Mouse (Mus musculus): ENCODE data around the gene Itga11. TPM values are rescaled to one million over a fixed set of nuclear protein-coding genes. Genes with fewer than 3 reads are reported as not detected.
A peak's percentile ranks its signal among the peaks of the same experiment; 100 is the strongest.
"Not testable (repeated sequence)": the region's sequence is repeated elsewhere in the genome, so short reads cannot be mapped to it uniquely, and the experiment has no call there.

The Itga11 gene
- polyA plus RNA-seq, 1 experiment, result 0.47 TPM

DNA sequence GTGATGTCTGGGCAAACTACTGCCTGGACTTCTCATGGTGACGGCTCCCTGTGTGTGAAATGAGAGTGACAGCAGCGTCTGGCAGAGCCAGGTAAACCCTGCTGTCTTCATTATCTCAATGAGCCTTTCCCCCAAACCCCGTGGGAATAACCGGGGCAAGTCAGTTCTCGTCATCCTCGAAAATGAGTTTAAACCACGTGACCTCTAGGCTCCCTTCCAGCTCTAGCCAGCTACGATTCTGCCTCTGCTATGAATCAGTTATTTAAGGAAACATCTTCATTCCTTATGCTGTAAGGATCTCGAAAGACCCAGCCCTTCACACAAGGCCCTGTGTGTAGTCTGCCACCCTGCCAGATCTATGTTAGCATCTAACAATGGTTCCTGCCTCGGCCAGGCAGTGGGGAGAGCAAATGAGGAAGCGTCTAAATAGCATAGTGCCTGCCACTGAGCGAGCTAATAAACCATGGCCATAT lies 139.5 kb downstream of the Itga11 start:
- Histone ChIP-seq H3K27ac (ENCODE audit: control insufficient read depth, insufficient read depth, low read length) (peak overlapping the region; percentile 34; the same call in 1 of the 2 replicates), H3K27me3 (ENCODE audit: control insufficient read depth, insufficient read depth, low read length) (no peaks in the 10 kb centered on the region), H3K36me3 (ENCODE audit: control insufficient read depth, insufficient read depth, low read length) (no peaks in the 10 kb centered on the region), H3K4me1 (replicated peaks; ENCODE audit: control insufficient read depth, insufficient read depth, low read length) (peaks cover under 1% of the 10 kb centered on the region; the same call in 1 of the 2 replicates), H3K4me3 (ENCODE audit: control insufficient read depth, insufficient read depth, low read length) (no peak overlapping the region)
- TF ChIP-seq POLR2A (IDR thresholded peaks at IDR 0.05; ENCODE audit: control insufficient read depth, extremely low read depth, insufficient read depth, low read length, poor library complexity), result no peak
- no peak for TF ChIP-seq CTCF (IDR thresholded peaks at IDR 0.05; ENCODE audit: borderline replicate concordance, control insufficient read depth, extremely low read depth, insufficient read depth, low read length, poor library complexity)
- DNase-seq, result no peak
- 64% methylated on average over 12 of the region's 12 CpGs for WGBS

DNA sequence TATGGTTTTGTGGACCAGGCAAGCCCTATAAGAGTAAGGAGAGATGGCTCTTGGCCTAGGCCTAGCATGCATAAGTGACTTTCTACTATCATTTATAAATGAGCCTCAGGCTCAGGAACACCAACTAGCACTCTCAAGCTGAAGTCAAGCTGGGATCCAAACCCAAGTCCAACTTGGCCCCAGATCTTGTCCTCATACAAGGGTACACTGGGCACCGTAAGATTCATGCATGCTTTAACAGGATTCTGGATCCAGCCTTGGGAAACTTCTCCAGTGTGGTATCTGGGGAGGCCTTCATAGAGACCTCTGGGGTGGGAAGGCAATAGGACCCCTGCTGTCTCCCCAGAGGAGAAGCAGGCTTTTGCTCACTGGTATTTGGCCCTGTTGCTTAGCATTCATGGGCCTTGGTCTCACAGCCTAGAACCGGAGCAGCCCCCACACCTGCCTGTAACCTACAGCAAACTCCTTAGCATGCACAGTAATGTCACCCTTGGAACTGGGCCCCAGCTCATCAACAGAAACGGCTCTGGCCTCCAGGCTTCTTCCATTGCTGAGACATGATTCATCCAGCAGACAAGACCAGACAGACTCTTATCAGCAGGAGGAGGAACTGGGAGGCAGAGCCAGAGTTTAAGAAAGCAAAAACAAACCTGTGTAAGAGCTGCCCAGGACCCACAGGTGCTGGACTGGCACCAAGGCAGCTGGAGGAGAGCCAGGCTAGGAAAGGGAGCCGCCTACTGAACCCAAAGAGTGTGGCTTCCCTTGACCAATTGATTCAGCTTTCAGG lies 140.4 kb downstream of the Itga11 start:
- DNase-seq, result no peak
- no peak for TF ChIP-seq POLR2A (IDR thresholded peaks at IDR 0.05; ENCODE audit: control insufficient read depth, extremely low read depth, insufficient read depth, low read length, poor library complexity)
- TF ChIP-seq CTCF (IDR thresholded peaks at IDR 0.05; ENCODE audit: borderline replicate concordance, control insufficient read depth, extremely low read depth, insufficient read depth, low read length, poor library complexity), result no peak
- no peaks in the 10 kb centered on the region for H3K27me3 ChIP-seq (ENCODE audit: control insufficient read depth, insufficient read depth, low read length)
- 91% methylated on average over 4 of the region's 4 CpGs for WGBS
- no peak overlapping the region for H3K4me3 ChIP-seq (ENCODE audit: control insufficient read depth, insufficient read depth, low read length)
- no peaks in the 10 kb centered on the region for H3K36me3 ChIP-seq (ENCODE audit: control insufficient read depth, insufficient read depth, low read length)
- H3K27ac ChIP-seq (ENCODE audit: control insufficient read depth, insufficient read depth, low read length), result peak overlapping the region; percentile 34; the same call in 1 of the 2 replicates
- no peaks in the 10 kb centered on the region for H3K4me1 ChIP-seq (replicated peaks; ENCODE audit: control insufficient read depth, insufficient read depth, low read length)

DNA sequence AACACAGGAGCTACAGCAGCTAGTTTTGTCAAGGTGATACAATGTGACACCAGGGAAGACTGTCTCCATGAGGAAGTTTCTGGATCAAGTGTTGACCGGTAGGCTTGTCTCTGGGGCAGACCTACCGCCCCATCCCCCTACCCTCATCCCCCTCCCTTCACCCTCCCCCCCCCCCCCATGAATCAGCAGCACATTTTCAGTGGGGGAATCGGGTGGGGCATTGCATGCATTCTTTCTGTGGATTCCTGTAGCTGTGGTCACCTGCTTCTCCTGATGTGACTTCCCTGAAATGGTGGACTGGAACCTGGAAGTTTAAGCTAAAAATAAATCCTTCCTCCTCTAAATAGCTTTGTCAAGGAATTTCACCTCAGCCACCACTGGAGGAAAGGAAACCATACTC lies 141.9 kb downstream of the Itga11 start:
- WGBS, result 74% methylated on average over 3 of the region's 3 CpGs
- TF ChIP-seq CTCF (IDR thresholded peaks at IDR 0.05; ENCODE audit: borderline replicate concordance, control insufficient read depth, extremely low read depth, insufficient read depth, low read length, poor library complexity), result no peak
- H3K4me3 ChIP-seq (ENCODE audit: control insufficient read depth, insufficient read depth, low read length), result no peak overlapping the region
- DNase-seq, result no peak
- H3K27me3 ChIP-seq (ENCODE audit: control insufficient read depth, insufficient read depth, low read length), result no peaks in the 10 kb centered on the region
- no peaks in the 10 kb centered on the region for H3K4me1 ChIP-seq (replicated peaks; ENCODE audit: control insufficient read depth, insufficient read depth, low read length)
- no peak overlapping the region for H3K27ac ChIP-seq (ENCODE audit: control insufficient read depth, insufficient read depth, low read length)
- H3K36me3 ChIP-seq (ENCODE audit: control insufficient read depth, insufficient read depth, low read length), result no peaks in the 10 kb centered on the region

DNA sequence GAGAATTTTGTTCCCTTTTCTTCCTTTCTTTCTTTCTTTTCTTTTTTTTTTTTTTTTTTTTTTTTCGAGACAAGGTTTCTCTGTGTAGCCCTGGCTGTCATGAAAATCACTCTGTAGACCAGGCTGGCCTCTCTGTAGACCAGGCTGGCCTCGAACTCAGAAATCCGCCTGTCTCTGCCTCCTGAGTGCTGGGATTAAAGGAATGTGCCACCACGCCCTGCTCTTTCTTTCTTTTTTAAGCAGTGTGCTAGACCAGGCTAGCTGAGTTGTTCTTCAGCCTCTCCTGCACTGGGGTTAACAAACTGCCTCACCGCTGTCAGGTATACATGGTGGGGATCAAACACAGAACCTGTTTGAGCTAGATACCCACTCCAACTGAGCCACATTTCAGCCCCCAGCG lies 142.3 kb downstream of the Itga11 start:
- WGBS, result 87% methylated on average over 6 of the region's 6 CpGs
- H3K4me3 ChIP-seq (ENCODE audit: control insufficient read depth, insufficient read depth, low read length); H3K36me3 ChIP-seq (ENCODE audit: control insufficient read depth, insufficient read depth, low read length); H3K27ac ChIP-seq (ENCODE audit: control insufficient read depth, insufficient read depth, low read length); H3K4me1 ChIP-seq (replicated peaks; ENCODE audit: control insufficient read depth, insufficient read depth, low read length); DNase-seq; H3K27me3 ChIP-seq (ENCODE audit: control insufficient read depth, insufficient read depth, low read length): not testable (repeated sequence)

DNA sequence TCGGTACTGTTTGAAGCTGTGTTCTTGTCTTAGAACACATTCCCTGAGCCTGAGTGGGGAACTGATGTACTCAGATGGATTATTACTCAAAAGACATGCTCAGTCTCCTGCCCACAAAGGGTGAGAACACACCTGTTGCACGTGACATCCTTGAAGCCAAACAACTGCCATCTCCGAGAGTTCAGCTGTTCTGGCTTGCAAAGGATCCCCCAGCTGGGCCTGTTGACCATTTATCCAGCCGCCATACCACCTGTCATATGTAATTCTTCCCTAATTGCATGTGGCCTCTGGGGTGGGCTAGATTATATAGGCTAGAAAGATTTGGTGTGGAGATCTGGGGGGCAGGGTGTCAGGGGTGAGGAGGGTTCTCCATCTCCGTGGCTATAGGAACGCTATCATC lies 143.2 kb downstream of the Itga11 start:
- peaks cover 5% of the 10 kb centered on the region for H3K4me1 ChIP-seq (replicated peaks; ENCODE audit: control insufficient read depth, insufficient read depth, low read length)
- no peaks in the 10 kb centered on the region for H3K27me3 ChIP-seq (ENCODE audit: control insufficient read depth, insufficient read depth, low read length)
- no peak for DNase-seq
- 89% methylated on average over 6 of the region's 6 CpGs for WGBS
- TF ChIP-seq CTCF (IDR thresholded peaks at IDR 0.05; ENCODE audit: borderline replicate concordance, control insufficient read depth, extremely low read depth, insufficient read depth, low read length, poor library complexity), result no peak
- TF ChIP-seq POLR2A (IDR thresholded peaks at IDR 0.05; ENCODE audit: control insufficient read depth, extremely low read depth, insufficient read depth, low read length, poor library complexity), result no peak
- H3K4me3 ChIP-seq (ENCODE audit: control insufficient read depth, insufficient read depth, low read length), result no peak overlapping the region
- no peaks in the 10 kb centered on the region for H3K36me3 ChIP-seq (ENCODE audit: control insufficient read depth, insufficient read depth, low read length)
- H3K27ac ChIP-seq (ENCODE audit: control insufficient read depth, insufficient read depth, low read length), result no peak overlapping the region

DNA sequence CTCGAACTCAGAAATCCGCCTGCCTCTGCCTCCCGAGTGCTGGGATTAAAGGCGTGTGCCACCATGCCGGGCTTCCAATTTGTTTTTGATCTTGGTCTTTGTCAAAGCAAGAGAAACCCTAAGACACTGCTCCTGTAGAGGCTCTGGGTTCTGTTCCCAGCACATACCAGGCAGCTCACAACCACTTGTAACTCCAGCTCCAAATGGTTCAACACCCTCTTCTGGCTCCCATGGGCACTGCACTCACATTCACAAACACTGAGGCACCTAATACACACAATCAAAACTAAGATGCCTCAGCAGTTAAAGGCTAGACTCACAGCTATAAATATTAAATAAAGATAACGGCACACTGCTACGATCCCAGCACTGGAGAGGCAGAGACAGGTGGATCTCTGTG lies 144.2 kb downstream of the Itga11 start:
- no peak for DNase-seq
- Histone ChIP-seq H3K27ac (ENCODE audit: control insufficient read depth, insufficient read depth, low read length) (no peak overlapping the region), H3K36me3 (ENCODE audit: control insufficient read depth, insufficient read depth, low read length) (no peaks in the 10 kb centered on the region), H3K4me1 (replicated peaks; ENCODE audit: control insufficient read depth, insufficient read depth, low read length) (peaks cover 12% of the 10 kb centered on the region), H3K27me3 (ENCODE audit: control insufficient read depth, insufficient read depth, low read length) (no peaks in the 10 kb centered on the region), H3K4me3 (ENCODE audit: control insufficient read depth, insufficient read depth, low read length) (no peak overlapping the region)
- WGBS, result 99% methylated on average over 7 of the region's 7 CpGs
- TF ChIP-seq CTCF (IDR thresholded peaks at IDR 0.05; ENCODE audit: borderline replicate concordance, control insufficient read depth, extremely low read depth, insufficient read depth, low read length, poor library complexity) (no peak), POLR2A (IDR thresholded peaks at IDR 0.05; ENCODE audit: control insufficient read depth, extremely low read depth, insufficient read depth, low read length, poor library complexity) (no peak)

Data from thymus, adult 2 months (tissue).